In the genomic region with DNA sequence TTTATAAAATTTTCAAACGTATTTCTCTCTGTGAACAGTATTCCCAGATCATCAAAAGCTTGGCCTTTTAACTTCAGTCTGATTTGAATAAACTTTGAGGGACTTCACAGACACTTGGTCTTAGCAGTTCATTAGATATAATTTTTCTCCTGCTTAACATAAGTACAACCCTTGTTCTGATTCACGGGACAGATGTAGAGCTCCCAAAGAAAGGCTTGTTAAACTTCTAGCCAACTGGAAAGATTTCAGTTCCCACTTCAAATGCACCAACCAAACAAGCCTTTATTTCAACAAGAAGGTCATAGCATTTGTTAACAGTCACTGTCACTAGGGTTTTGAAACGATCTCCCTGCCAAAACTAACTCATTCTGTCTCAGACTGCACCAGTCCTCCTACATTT, we compare ENCODE assay signal across 16 mouse cellular contexts.
"Had no signal": no experiment of that assay in that cellular context is flagged by ENCODE, and none has a peak within 500 bp of the region (broad histone marks: within the 10 kb centered on the region; RNA-seq: fewer than 3 reads in every experiment).

No protein-coding gene starts in this region.

- H3K4me2 ChIP-seq: limb, embryonic 12.5 days; liver, embryonic 13.5 days; midbrain, embryonic 13.5 days had no signal

- H3K36me3 ChIP-seq: limb, embryonic 12.5 days; liver, embryonic 13.5 days; midbrain, embryonic 10.5 days; midbrain, embryonic 13.5 days had no signal

- H3K4me1 ChIP-seq: limb, embryonic 12.5 days; liver, embryonic 13.5 days; megakaryocyte, embryonic 14.5 days; midbrain, embryonic 10.5 days; midbrain, embryonic 13.5 days had no signal

- DNase-seq: kidney, adult 18-20 months; kidney, adult 9 months; kidney, postnatal 10 days; kidney, postnatal 36 days; layer of hippocampus, postnatal 36 days; liver, embryonic 13.5 days; thymus, adult 18-20 months; thymus, postnatal 36 days had no signal

- H3K9ac ChIP-seq: limb, embryonic 12.5 days; liver, embryonic 13.5 days; midbrain, embryonic 13.5 days had no signal

- H3K9me3 ChIP-seq: limb, embryonic 12.5 days; liver, embryonic 13.5 days; megakaryocyte, embryonic 14.5 days; midbrain, embryonic 10.5 days; midbrain, embryonic 13.5 days had no signal

- H3K4me3 ChIP-seq: left cerebral cortex, adult 2 months; limb, embryonic 12.5 days; liver, embryonic 13.5 days; megakaryocyte, embryonic 14.5 days; midbrain, embryonic 10.5 days; midbrain, embryonic 13.5 days had no signal

- ATAC-seq: inflammation-experienced regulatory T-cells, adult 6 months; intestine, embryonic 16.5 days; midbrain, embryonic 13.5 days; midbrain, embryonic 16.5 days had no signal

- H3K27me3 ChIP-seq: limb, embryonic 12.5 days; liver, embryonic 13.5 days; megakaryocyte, embryonic 14.5 days; midbrain, embryonic 13.5 days had no signal

- H3K27ac ChIP-seq: left cerebral cortex, adult 2 months; limb, embryonic 12.5 days; liver, embryonic 13.5 days; midbrain, embryonic 10.5 days; midbrain, embryonic 13.5 days had no signal
